Mouse (Mus musculus) T-cell, adult 66 days (primary cell): ENCODE data around the gene Rbks. TPM values are rescaled to one million over a fixed set of nuclear protein-coding genes. Genes with fewer than 3 reads are reported as not detected.

Source experiments
- total RNA-seq, 2 experiments: library from RNA; stranded (reverse); gene quantifications; 3 replicates in 1 of 2; 4 replicates in 1 of 2; pipeline ENCODE4 v1.2.4; 2023

Rbks gene
- 10 to 100 TPM in 1 of 2 experiments, 1 to 10 TPM in 1; 9.3 to 14.0 TPM for total RNA-seq

GRCm38 (mm10) chr5:31696971-31697643, at the start of gene Rbks:
TSS of gene Rbks (minus strand) at chr5:31697627.

GRCm38 (mm10) chr5:31697644-31698296, 343 bp upstream of the Rbks start, which contains the start of gene Babam2:
TSS of gene Babam2 (plus strand) at chr5:31697684.

GRCm38 (mm10) chr5:31596481-31597429, 100.7 kb downstream of the Rbks start, which contains the start of gene Mrpl33:
TSS of gene Mrpl33 (plus strand) at chr5:31596935.

Other genes with a start within 250 kb of the Rbks start
- 10 to 100 TPM; 38.2 to 40.7 TPM for gene Zfp512, start 245.2 kb downstream of the Rbks start, total RNA-seq
- gene 4930548H24Rik, start 211.9 kb downstream of the Rbks start, total RNA-seq = 1 to 10 TPM; 3.2 to 3.4 TPM
- 10 to 100 TPM; 50.6 TPM for gene Gpn1, start 202.9 kb downstream of the Rbks start, total RNA-seq
- gene Slc4a1ap, start 170.6 kb downstream of the Rbks start, total RNA-seq = 10 to 100 TPM; 70.4 to 77.8 TPM
- gene Supt7l, start 169.8 kb downstream of the Rbks start, total RNA-seq = 10 to 100 TPM; 25.0 to 26.2 TPM
- 100 to 1,000 TPM; 143 to 152 TPM for gene Mrpl33, start 100.7 kb downstream of the Rbks start, total RNA-seq
- 10 to 100 TPM; 37.6 to 51.4 TPM for gene Babam2, start 57 bp upstream of the Rbks start, total RNA-seq